Mouse (Mus musculus): ENCODE results near the gene Tmem238. TPM values are rescaled to one million over a fixed set of nuclear protein-coding genes. Genes with fewer than 3 reads are reported as not detected.

The Tmem238 gene
- total RNA-seq, 2 experiments from 2014 or later, result 8.0 to 10.6 TPM

DNA sequence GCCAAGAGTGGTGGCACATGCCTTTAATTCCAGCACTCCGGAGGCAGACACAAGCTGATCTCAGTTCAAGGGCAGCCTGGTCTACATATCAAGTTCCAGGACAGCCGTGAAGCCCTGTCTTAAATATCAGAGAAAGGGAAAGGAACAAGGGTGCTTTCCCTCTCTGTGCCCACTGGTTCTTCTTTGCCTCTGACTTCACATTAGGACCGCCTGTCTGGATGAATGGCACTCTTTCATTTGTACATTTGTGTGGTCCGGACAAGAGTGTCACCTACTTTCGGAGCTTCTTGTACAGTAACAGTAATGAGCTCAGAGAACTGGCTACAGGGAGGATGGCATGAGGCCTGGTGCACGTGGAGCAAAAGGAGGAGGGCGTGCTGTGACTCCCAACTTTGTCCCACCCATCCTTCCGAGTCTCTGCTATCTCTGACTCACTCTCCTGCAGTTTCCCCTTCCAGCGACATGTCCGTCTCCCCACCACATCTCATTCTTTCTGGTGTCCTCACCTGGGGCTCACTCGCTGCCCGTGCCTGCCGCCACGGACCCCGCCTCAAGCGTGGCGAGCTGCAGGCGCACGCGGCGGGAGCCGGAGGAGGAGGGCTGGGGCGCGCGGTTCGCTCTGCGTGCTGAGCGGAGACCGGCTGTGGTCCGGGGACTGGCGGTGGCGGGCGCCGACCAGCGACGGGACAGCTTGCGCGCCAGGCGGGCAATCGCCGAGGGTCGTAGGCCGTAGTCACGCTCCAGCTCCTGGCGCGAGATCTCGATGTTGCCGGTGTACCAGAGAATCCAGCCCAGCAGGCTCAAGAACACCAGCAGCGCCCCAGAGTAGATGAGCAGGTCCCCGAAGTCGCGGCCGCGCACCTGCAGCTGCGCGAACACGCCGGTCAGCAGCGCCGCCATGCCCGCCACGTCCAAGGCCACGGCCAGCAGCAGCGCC is 689 bp downstream of the Tmem238 start:
- Histone ChIP-seq H3K4me3 (peak overlapping the region; percentile 86), H3K27ac (peak overlapping the region; percentile 88)
- intact Hi-C loops (cut with DNase I), result loop anchor here (1.0 kb wide), 1 partner anchor 48 kb away; the partner anchor contains the start of gene Kmt5c
- TF ChIP-seq CTCF (IDR thresholded peaks at IDR 0.05), result peak; percentile 55
- DNase-seq, result peak; percentile 80

DNA sequence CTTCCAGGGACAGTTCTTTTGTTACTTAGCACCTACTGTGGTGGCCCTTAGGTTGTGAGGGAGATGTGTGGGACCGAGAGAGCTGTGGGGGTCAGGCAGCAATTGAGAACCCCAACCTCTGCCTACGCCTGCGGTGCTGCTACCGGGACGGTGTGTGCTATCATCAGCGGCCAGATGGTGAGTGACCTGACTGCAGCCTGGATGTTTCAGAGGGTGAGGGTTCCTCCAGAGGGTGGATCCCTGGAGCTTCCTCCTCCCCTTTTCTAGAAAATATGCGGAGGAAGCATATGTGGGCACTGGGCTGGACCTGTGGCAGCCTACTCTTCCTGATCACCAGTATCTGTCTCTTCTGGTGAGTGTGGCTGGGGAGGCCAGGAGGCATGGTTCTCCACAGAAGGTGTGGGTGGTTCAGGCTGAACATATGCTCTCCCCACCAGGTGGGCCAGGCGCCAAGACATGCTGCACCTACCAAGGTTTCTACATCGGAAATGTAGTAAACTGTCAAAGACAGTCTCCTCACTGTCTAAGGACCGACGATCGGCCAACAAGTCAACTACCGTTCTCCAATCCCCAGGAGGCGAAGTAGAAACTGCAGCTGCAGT is 5.7 kb downstream of the Tmem238 start:
- Histone ChIP-seq H3K4me3 (no peak overlapping the region), H3K27ac (no peak overlapping the region)
- intact Hi-C loops (cut with DNase I), result no loop called here
- DNase-seq, result no peak
- TF ChIP-seq CTCF (IDR thresholded peaks at IDR 0.05), result no peak

DNA sequence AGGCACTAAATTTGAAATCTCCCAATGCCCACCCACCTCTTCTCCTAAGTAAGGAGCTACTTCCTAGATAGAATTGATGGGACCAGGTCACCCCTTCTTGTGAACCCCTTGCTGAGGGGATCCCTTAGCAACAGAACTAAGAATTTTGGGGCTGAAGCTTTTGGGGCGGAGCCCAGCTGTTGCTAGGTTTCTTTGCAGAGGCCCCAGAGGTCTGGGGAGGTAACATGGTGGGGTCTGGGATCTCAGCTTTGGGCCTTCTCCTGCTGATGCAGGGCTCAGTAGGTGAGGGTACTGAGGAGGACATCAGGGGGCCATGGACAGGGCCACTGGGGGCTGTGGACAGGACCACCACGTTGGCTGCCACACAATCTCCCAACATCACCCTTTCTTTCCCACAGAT is 6.7 kb downstream of the Tmem238 start, which contains the start of the genes Il11 and Tmem190:
TSS of gene Il11 (minus strand) at position 101 of the 400 bp plus-strand sequence.
TSS of gene Tmem190 (plus strand) at position 179 of the 400 bp plus-strand sequence.
- Histone ChIP-seq H3K27ac (no peak within 1 kb of the TSS), H3K4me3 (no peak within 1 kb of the TSS)
- no peak for DNase-seq
- intact Hi-C loops (cut with DNase I), result no loop called here
- no peak for TF ChIP-seq CTCF (IDR thresholded peaks at IDR 0.05)

DNA sequence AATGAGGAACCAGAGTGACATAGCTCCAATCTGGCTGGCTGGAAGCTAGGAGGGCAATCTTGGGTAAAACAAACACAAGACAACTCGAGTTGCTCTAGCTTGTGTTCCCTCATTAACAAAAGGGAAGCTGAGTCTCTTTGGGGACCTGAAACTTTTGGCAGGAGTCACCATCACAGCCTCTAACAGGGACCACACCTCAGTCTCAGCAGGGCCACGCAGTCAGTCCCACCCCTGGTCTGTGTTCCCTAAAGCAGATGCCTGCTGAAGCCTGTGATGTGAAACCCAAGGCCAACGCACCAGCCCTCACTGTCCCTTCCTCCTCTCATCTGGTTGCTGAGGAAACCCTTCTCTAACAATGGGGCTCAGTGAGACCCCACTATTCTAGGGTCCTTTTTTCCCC is 7.3 kb downstream of the Tmem238 start:
- no peak for DNase-seq
- no peak for TF ChIP-seq CTCF (IDR thresholded peaks at IDR 0.05)
- intact Hi-C loops (cut with DNase I), result no loop called here
- Histone ChIP-seq H3K4me3 (no peak overlapping the region), H3K27ac (no peak overlapping the region)

DNA sequence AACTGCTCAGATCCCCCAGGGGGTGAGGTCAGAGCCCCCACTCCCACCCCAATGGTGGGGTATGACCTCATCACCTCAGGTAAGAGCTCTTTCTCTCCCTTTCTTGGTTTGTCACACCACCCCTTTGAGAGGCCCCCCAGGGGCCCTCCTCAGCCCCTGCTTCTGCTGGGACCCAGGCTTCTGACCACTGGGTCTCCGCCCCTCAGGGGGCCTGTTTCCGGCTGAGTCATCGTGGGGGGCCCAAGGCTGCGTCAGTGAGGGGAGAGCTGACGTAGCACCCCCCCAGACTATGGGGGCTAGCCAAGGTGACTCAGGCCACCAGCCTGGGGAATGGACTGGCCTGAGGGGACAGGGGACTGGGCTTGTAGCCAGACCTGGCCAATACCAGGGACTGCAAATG is 9.5 kb downstream of the Tmem238 start:
- TF ChIP-seq CTCF (IDR thresholded peaks at IDR 0.05), result no peak
- intact Hi-C loops (cut with DNase I), result no loop called here
- H3K4me3 ChIP-seq, result no peak overlapping the region
- no peak for DNase-seq
- H3K27ac ChIP-seq, result no peak overlapping the region

DNA sequence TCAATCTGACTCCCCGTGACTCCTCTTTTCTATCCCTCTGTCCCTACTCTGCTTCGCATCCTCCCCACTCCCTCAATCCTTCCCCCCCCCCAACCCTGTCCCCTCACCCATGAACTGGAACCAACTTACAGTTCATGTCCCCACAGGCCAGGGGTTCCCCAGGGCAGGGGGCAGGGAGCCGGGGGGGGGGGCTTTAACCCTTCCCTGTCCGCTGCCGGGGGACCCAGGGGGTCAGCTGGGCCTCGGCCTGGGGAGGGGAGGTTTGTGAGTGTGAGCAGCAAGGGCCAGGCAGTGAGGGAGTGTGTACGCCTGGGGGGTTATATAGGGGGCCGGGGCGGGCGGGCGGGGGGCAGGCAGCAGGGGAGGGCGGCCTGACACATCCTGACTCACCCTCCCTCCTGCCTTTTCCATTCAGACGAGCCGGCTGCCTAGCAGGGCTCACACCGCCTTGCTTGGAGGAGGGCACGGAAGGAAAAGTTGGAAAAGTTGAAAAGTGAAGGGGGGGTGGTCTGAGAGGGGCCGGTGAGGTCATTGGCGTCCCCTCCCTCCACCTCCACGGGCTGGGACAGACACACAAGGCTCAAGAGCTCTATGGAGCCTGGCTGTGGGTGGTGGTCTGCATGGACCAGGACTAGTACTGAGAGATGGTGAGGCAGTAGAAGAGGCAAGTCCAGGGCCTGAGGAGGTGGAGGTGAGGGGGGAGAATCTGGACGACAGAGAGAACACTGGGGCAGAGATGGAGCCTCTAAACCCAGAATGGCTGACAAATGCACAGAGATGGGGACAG is 11.4 kb downstream of the Tmem238 start:
- intact Hi-C loops (cut with DNase I), result no loop called here
- DNase-seq, result no peak
- H3K4me3 ChIP-seq, result no peak overlapping the region
- H3K27ac ChIP-seq, result no peak overlapping the region
- no peak for TF ChIP-seq CTCF (IDR thresholded peaks at IDR 0.05)

DNA sequence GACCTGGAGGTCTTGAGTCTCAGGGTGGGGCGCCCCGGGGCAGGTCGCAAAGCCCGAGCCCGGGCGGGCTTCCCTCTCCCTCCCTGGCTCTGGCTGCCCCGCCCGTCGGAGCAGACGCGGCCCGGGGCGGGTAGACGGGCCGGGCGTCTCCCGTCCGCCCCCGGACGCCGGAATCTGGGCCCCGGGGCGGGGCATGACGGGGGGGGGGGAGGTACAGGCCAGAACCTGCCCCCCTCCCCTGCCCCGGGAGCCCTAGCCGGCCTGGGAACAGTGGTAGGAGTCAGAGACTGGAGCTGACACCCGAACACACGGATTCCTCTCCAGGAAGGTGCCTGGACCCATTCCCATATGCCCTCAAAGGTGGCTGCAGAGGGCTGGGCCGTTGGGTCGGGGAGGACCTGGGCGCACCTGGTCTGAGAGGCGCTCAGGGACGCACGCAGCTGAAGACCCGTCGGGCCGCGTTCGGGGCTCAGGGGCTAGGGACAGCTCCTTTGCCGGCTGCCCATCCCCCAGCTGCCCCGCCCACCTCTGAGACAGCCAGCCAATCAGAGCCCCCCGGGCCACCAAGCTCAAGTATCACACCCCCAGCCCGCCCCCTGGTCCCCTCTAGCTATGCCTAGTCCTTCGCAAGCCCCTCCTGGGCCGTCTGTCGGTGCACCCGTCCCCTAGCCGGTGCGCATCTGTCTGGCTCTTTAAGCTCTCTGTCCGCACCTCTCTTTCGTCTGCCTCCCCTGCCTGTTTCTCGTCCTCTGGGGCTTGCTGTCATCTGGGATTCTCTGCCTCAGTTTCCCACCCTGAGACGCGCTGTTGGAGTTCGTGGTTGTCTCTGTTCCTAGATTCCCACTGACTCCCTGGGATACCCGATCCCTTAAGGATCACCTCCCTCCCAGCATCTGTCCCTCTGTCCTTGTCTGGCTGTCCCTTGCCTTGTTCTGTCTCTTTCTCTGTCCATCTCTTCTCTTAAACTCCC is 12.3 kb downstream of the Tmem238 start:
- peak overlapping the region; percentile 75 for H3K4me3 ChIP-seq
- intact Hi-C loops (cut with DNase I), result no loop called here
- DNase-seq, result peak; percentile 72
- peak overlapping the region; percentile 56 for H3K27ac ChIP-seq
- TF ChIP-seq CTCF (IDR thresholded peaks at IDR 0.05), result no peak

DNA sequence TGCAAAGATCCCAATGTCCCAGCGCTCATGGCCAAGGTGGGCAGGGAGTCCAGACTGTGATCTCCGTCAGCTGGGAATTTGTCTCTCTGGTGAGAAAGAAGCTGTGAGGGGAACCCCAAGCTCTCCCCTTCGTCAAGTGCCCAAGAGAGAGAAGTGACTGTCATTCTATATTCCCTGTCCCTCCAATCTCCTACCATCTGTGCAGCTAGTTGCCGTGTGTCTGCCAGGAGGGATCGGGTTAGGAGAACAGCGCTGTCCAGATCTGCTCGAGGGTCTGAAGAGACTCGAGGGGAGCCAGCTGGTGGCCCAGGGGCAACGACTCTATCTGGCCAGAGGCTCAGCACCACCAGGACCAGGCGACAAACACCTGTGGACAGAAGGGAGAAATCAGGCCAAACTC is 13.3 kb downstream of the Tmem238 start:
- TF ChIP-seq CTCF (IDR thresholded peaks at IDR 0.05), result no peak
- Histone ChIP-seq H3K4me3 (no peak overlapping the region), H3K27ac (no peak overlapping the region)
- DNase-seq, result no peak
- intact Hi-C loops (cut with DNase I), result no loop called here

DNA sequence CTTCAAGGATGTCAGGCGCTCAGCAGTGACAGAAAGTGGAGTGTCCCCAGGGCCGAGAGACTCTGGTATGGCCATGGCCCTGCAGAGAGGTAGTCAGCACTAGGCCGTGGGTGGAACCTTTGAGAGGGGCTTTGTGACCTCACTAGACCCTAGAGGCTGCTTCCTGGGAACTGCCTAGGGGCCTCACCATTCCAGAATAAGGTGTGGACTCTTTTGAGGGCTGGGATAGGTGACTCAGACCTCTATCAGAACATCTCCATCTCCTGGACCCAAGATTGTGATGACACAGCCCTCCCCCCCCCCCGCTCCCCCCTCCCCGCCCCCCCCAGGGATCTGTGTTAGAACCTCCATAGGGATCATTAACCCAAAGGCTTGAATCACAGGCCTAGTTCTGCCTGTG is 18.3 kb downstream of the Tmem238 start, which contains the start of gene Fam71e2:
TSS of gene Fam71e2 (minus strand) at position 101 of the 400 bp plus-strand sequence.
- intact Hi-C loops (cut with DNase I), result no loop called here
- Histone ChIP-seq H3K4me3 (no peak within 1 kb of the TSS), H3K27ac (no peak within 1 kb of the TSS)
- no peak for TF ChIP-seq CTCF (IDR thresholded peaks at IDR 0.05)
- no peak for DNase-seq

DNA sequence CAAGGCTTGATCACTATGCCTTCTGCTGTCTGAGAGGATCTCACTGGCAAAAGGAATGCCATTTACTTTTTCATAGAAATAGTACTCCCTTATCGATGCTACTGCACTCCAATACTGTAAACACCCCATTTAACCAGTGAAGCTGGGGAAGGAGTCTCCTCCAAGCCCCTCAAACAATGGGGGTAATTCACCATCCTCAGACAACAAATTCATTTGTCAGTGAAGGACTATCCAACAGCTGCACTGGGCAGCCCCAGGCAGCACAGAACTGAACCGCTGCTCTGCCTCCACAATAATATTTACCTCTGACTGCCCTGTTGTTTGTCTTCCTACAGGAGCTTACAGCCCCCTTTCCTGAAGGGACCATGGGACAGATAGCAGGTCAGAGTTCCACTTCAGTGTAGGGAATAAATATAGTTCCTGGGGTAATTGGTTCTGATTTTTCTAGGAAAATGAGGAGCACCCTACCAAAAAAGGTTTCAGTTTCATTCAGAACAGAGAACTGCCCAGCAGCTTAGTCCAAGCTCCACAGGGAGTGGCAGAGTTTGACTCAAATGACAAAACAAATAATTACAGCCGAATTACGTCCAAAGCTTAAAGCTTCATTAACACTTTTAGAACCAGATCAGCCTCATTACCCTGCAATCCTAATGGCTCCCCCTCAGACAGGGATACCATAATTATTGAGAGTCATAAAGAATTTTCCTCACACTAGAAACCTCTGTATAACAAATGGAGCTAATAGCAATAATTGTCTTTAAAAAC is 24.3 kb downstream of the Tmem238 start:
- H3K27ac ChIP-seq, result no peak overlapping the region; the same call in 1 of the 2 replicates
- no peak for DNase-seq
- H3K4me3 ChIP-seq, result no peak overlapping the region
- intact Hi-C loops (cut with DNase I), result no loop called here
- no peak for TF ChIP-seq CTCF (IDR thresholded peaks at IDR 0.05)

DNA sequence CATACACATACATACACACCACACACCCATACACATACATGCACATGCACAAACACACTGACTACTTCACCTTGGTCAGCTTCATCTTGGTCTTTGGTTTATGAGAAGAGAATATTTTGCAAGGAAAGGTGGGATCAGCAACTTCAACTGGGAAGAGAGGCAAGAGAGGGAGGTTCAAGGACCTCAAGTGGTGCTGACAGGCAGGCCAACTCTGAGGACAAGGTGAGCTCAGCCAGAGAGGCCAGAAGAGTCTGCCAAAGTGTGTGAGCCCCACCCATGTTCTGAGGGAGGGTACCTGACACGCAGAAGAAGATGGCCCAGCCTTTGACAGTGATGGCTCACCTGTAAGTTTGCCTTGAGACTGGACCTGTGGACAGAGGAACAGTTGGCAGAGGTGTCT is 29.8 kb downstream of the Tmem238 start:
- no peak for TF ChIP-seq CTCF (IDR thresholded peaks at IDR 0.05)
- DNase-seq, result no peak
- Histone ChIP-seq H3K4me3 (no peak overlapping the region), H3K27ac (no peak overlapping the region)
- intact Hi-C loops (cut with DNase I), result no loop called here

Data from gastrocnemius, adult 2 months (tissue).